Mouse (Mus musculus) spleen, postnatal 36 days (tissue): Measurements from ENCODE around the gene Tescl.

Source experiments
- DNase-seq, 2 experiments: peaks; one replicate each; pipeline ENCODE4 v3.0.0; 2022; ENCODE audit warnings: low spot score in 2 of 2, mixed read lengths in 1 of 2

Tescl gene

GRCm38 (mm10) chr7:24333304-24333986 is at the start of gene Tescl:
TSS of gene Tescl (minus strand) at chr7:24333936.
- no peak for DNase-seq

GRCm38 (mm10) chr7:24382730-24383372 is 49.1 kb upstream of the Tescl start:
- peak in 1 of 2 experiments; percentile 1 for DNase-seq

GRCm38 (mm10) chr7:24380370-24380769 is 46.6 kb upstream of the Tescl start:
- DNase-seq = no peak

- DNase-seq = peak; percentile 71 to 75
Measured at GRCm38 (mm10) chr7:24379934-24380333, 46.2 kb upstream of the Tescl start.

- DNase-seq = peak in 1 of 2 experiments; percentile 5
Measured at GRCm38 (mm10) chr7:24378049-24378701, 44.4 kb upstream of the Tescl start.

GRCm38 (mm10) chr7:24377091-24377865 is 43.5 kb upstream of the Tescl start:
- DNase-seq = peak; percentile 81 to 89

GRCm38 (mm10) chr7:24376456-24376855 is 42.7 kb upstream of the Tescl start:
- no peak for DNase-seq

GRCm38 (mm10) chr7:24373538-24374379 is 40.0 kb upstream of the Tescl start:
- peak; percentile 80 to 81 for DNase-seq

- DNase-seq = no peak
Measured at GRCm38 (mm10) chr7:24372786-24373185, 39.0 kb upstream of the Tescl start.

- peak; percentile 54 to 60 for DNase-seq
Measured at GRCm38 (mm10) chr7:24372300-24372699, 38.6 kb upstream of the Tescl start.

GRCm38 (mm10) chr7:24371809-24372145 is 38.0 kb upstream of the Tescl start:
- no peak for DNase-seq

GRCm38 (mm10) chr7:24371012-24371808 is 37.5 kb upstream of the Tescl start:
- peak; percentile 62 to 76 for DNase-seq

- peak; percentile 63 to 75 for DNase-seq
Measured at GRCm38 (mm10) chr7:24369731-24370541, 36.2 kb upstream of the Tescl start, which contains the start of gene Kcnn4. TSS of gene Kcnn4 (plus strand) at chr7:24370263.

- no peak for DNase-seq
Measured at GRCm38 (mm10) chr7:24368946-24369345, 35.2 kb upstream of the Tescl start.

- DNase-seq = no peak
Measured at GRCm38 (mm10) chr7:24368226-24368625, 34.5 kb upstream of the Tescl start.

- peak in 1 of 2 experiments; percentile 52 for DNase-seq
Measured at GRCm38 (mm10) chr7:24366716-24367632, 33.2 kb upstream of the Tescl start.

GRCm38 (mm10) chr7:24365258-24366014 is 31.7 kb upstream of the Tescl start:
- DNase-seq = no peak

GRCm38 (mm10) chr7:24364827-24365226 is 31.1 kb upstream of the Tescl start:
- peak; percentile 75 to 82 for DNase-seq
